Mouse (Mus musculus) liver, embryonic 15.5 days (tissue): Measurements from ENCODE around the gene Ttyh3. TPM values are rescaled to one million over a fixed set of nuclear protein-coding genes. Genes with fewer than 3 reads are reported as not detected.

ENCODE experiments used
- ATAC-seq: fragments of 200-750 bp; cut with Nextera tagmentation; 2 replicates; pipeline ENCODE4 v1.8.0; 2017; ENCODE audit warnings: moderate number of reproducible peaks, mild to moderate bottlenecking, moderate library complexity; ENCODE audit not compliant: insufficient read depth
- H3K27ac ChIP-seq: fragments of 300-500 bp; sonication (generic); replicated peaks from 2 replicates; pipeline ENCODE4 v1.5.1; 2015; ENCODE audit warnings: mild to moderate bottlenecking, inconsistent platforms
- H3K27me3 ChIP-seq: fragments of 300-500 bp; sonication (generic); 2 replicates; pipeline ENCODE4 v1.6.1; 2015; ENCODE audit warnings: mild to moderate bottlenecking, inconsistent platforms
- H3K36me3 ChIP-seq: fragments of 300-500 bp; sonication (generic); replicated peaks from 2 replicates; pipeline ENCODE4 v1.6.1; 2015; ENCODE audit warnings: moderate library complexity, mild to moderate bottlenecking, inconsistent platforms
- H3K4me1 ChIP-seq: fragments of 300-500 bp; sonication (generic); replicated peaks from 2 replicates; pipeline ENCODE4 v1.6.1; 2015; ENCODE audit warnings: inconsistent platforms
- H3K4me2 ChIP-seq: fragments of 300-500 bp; sonication (generic); 2 replicates; pipeline ENCODE4 v1.6.1; 2015; ENCODE audit warnings: moderate library complexity, mild to moderate bottlenecking, inconsistent platforms
- H3K4me3 ChIP-seq: fragments of 300-500 bp; sonication (generic); replicated peaks from 2 replicates; pipeline ENCODE4 v1.5.1; 2015; ENCODE audit warnings: mild to moderate bottlenecking, inconsistent platforms
- H3K9ac ChIP-seq: fragments of 300-500 bp; sonication (generic); 2 replicates; pipeline ENCODE4 v1.6.1; 2015; ENCODE audit warnings: moderate library complexity, mild to moderate bottlenecking, inconsistent platforms
- H3K9me3 ChIP-seq: fragments of 300-500 bp; sonication (generic); replicated peaks from 2 replicates; pipeline ENCODE4 v1.6.1; 2016; ENCODE audit warnings: inconsistent platforms
- WGBS: fragments of 180-500 bp; shearing (Covaris S2); methylation state at CpG from one replicate; pipeline ENCODE4 v1.1.7; 2015; ENCODE audit warnings: mixed read lengths; ENCODE audit not compliant: insufficient replicate concordance; 5-methylcytosine and 5-hydroxymethylcytosine counted together
- polyA plus RNA-seq: library from polyadenylated mRNA; unstranded; fragments of >200 nt; fragmentation: Nextera tagmentation; extraction: Ambion mirVana; gene quantifications from 2 replicates; pipeline ENCODE4 v1.2.1, GENCODE M21; 2015

Ttyh3 gene
- polyA plus RNA-seq, 1 experiment from 2014 or later: 6.7 TPM

DNA sequence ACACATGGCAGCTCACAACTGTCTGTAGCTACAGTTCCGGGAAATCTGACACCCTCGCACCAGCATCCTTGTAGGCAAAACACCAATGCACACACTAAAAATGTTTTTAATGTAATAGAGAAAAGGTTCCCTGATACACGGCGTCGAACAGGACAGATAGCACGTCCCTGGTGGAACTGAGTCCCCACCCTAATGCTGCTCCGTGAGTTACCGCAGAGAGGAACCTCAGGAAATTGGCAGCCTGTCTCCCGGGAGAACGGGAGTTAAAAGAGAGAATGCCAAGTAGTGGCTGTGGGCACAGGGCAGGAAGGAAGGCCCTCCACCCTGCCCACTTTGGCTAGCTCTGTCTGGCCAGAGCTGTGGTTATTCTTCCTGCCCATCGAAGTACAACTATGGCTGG is 2.4 kb upstream of the Ttyh3 start:
- ATAC-seq: no peak
- no peak overlapping the region for H3K27ac ChIP-seq
- H3K9ac ChIP-seq: no peak overlapping the region
- peaks cover 53% of the 10 kb centered on the region for H3K4me1 ChIP-seq
- 51% methylated on average over 11 of the region's 11 CpGs for WGBS
- peaks cover 7% of the 10 kb centered on the region; the same call in 1 of the 2 replicates for H3K27me3 ChIP-seq
- H3K9me3 ChIP-seq: no peaks in the 10 kb centered on the region
- H3K4me3 ChIP-seq: no peak overlapping the region
- no peaks in the 10 kb centered on the region for H3K36me3 ChIP-seq
- H3K4me2 ChIP-seq: no peak overlapping the region

DNA sequence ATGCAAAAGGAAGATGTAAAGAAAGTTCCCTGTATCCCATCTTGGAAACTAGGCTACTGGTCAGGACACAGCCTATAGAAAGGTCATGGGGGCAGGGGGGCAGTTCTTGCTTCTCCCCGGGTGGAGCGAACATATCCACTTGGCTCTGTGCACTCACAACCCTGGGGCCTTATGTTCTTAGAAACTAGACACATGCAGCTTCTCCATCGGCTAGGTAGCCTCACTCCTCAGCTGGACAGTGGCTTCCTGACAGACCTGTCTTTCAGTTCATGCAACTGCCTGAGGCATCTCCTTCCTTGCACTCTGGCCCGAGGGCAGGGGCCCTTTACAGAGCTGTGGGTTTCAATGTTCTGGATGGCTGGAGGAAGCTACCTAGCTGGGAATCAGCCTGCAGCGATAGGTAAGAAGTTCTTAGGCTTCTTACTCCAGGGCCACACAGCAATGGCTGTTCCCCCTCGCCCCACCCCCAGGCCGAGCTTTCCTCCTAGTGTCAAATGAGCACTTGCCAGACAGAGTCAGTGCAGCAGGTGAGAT is 1.1 kb upstream of the Ttyh3 start:
- H3K9ac ChIP-seq: peak overlapping the region; percentile 51; the same call in 1 of the 2 replicates
- peak overlapping the region; percentile 100 for H3K4me2 ChIP-seq
- H3K27me3 ChIP-seq: peaks cover 7% of the 10 kb centered on the region; the same call in 1 of the 2 replicates
- peak overlapping the region; percentile 90 for H3K4me3 ChIP-seq
- peaks cover 65% of the 10 kb centered on the region for H3K4me1 ChIP-seq
- 67% methylated on average over 7 of the region's 7 CpGs for WGBS
- H3K36me3 ChIP-seq: no peaks in the 10 kb centered on the region
- ATAC-seq: no peak
- no peaks in the 10 kb centered on the region for H3K9me3 ChIP-seq
- peak overlapping the region; percentile 84 for H3K27ac ChIP-seq

DNA sequence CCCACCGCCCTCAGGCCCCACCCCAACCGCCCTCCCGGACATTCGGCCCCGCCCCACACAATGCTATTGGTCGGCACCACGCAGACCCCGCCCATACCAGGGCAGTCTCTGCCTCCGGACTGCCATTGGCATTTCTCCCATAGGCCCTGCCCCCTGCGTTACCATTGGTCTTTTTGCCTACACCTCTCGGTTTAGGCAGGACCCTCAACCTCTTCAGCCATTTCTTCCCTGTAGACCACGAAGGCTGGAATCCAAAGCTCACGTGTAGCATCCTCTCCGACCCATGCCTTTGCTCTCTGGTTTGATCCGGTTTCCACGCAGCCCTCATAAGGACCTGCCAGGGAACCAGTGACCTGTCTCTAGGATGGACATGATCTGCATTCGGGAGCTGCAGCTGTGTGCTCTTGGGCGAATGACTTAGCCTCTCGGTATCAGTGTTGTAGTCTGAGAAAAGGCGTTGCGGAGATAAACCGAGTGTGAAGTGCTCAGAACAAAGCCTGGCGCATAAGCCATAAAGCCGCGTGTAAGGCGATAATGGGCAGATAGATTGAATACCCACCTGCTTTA is 353 bp upstream of the Ttyh3 start:
- H3K4me3 ChIP-seq: peak overlapping the region; percentile 90
- 2% methylated on average over 26 of the region's 26 CpGs for WGBS
- H3K9ac ChIP-seq: peak overlapping the region; percentile 51; the same call in 1 of the 2 replicates
- peaks cover 7% of the 10 kb centered on the region; the same call in 1 of the 2 replicates for H3K27me3 ChIP-seq
- peak overlapping the region; percentile 84 for H3K27ac ChIP-seq
- ATAC-seq: peak; percentile 90
- H3K4me2 ChIP-seq: peak overlapping the region; percentile 100
- peaks cover 70% of the 10 kb centered on the region for H3K4me1 ChIP-seq
- H3K9me3 ChIP-seq: no peaks in the 10 kb centered on the region
- no peaks in the 10 kb centered on the region for H3K36me3 ChIP-seq

DNA sequence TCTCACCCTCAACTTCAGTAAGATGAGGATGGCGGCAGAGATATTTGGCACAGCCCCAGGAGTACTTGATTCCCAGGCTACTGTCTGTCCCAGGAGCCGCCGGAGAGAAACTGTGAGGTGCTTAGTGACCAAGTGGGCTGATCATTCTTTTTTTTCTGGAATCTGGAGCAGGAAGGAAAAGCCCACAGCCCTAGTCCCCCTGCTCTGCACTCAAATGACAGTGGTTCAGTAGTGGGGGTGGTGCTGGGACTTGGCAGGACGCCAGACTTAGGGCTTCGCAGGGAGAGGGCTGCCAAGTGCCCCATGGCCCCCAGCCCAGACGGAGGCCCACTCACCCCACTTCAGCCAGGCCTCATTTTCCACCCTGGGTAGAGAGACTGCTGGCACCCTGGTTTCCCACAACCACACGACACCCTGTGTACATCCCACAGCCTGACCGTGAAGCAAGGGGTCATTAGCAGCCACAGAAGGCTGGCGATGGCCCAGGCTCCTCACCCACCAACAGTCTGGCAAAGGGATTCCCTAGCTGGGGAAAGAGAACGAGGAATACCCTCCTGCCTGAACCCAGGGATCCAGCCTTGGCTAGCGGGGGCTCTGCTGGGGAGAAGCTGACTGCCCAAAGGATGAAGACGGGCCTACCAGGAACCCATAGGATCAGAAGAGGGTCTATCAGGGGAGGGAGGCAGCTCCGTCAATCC is 861 bp downstream of the Ttyh3 start:
- Histone ChIP-seq H3K27ac (peak overlapping the region; percentile 83), H3K27me3 (peaks cover 7% of the 10 kb centered on the region; the same call in 1 of the 2 replicates), H3K4me2 (peak overlapping the region; percentile 100), H3K4me3 (peak overlapping the region; percentile 90), H3K9me3 (no peaks in the 10 kb centered on the region), H3K9ac (peak overlapping the region; percentile 90), H3K4me1 (peaks cover 80% of the 10 kb centered on the region), H3K36me3 (0 out of 2 replicates have a peak, but pooled peaks cover 3% of the 10 kb centered on the region)
- no peak for ATAC-seq
- WGBS: 11% methylated on average over 13 of the region's 13 CpGs

DNA sequence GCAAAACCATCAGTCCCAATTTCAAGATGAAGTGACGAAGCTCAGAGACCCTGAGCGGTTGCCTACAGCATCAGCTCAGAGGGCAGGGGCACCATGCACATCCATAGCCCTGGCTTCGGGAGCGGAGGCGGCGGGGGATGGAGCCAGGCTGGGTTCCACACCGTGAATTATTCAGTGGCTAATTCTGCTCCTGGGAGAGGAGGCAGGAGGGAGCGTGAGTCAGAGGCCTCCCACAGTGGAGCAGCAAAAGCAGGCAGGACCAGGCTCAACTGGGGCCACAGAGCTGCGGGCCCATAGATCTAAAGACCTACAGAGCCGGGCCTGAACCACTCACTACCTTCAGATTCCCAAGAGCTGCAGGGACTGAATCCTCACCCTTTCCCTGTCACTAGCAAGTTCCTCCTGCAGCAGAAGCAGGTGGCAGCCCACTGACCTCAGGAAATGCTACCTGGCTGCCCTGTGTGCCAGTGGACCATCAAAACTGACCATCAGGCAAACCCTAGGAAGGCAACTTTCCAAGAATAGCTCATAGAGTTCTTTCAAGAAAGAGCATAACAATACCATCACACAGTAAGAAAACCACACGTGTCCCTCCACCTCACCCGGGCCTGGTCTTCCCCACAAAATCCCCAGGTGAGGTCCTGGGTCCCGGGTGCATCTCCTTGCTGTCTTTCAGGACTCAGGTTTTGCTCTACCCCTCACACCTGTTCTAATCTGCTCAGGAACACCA is 1.6 kb downstream of the Ttyh3 start:
- 77% methylated on average over 13 of the region's 13 CpGs for WGBS
- peak overlapping the region; percentile 90 for H3K4me3 ChIP-seq
- H3K36me3 ChIP-seq: 0 out of 2 replicates have a peak, but pooled peaks cover 3% of the 10 kb centered on the region
- peak overlapping the region; percentile 100 for H3K4me2 ChIP-seq
- peak overlapping the region; percentile 41; the same call in 1 of the 2 replicates for H3K27ac ChIP-seq
- peaks cover 88% of the 10 kb centered on the region for H3K4me1 ChIP-seq
- peak overlapping the region; percentile 90; the same call in 1 of the 2 replicates for H3K9ac ChIP-seq
- peaks cover 7% of the 10 kb centered on the region; the same call in 1 of the 2 replicates for H3K27me3 ChIP-seq
- H3K9me3 ChIP-seq: no peaks in the 10 kb centered on the region
- ATAC-seq: no peak

DNA sequence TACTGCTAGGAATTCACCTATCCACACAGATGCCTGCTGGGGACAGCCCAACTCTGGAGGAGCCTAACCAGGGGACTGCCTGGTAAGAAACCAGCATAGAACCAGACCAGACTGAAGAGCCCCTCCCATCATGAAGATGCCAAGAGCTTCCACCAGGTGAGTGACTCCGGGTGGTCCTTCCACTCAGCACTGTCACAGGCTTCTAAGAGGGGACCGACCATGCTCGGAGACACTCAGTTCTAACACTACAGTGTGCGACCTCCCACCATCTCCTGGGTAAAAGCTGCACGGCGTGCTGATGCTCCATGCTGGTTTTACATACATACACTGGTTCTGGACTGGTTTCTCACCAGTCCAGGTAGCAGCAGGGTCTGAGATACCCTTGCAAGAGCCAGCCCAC is 2.7 kb downstream of the Ttyh3 start:
- ATAC-seq: no peak
- no peaks in the 10 kb centered on the region for H3K9me3 ChIP-seq
- no peak overlapping the region; the same call in 1 of the 2 replicates for H3K4me3 ChIP-seq
- 86% methylated on average over 6 of the region's 6 CpGs for WGBS
- peaks cover 7% of the 10 kb centered on the region; the same call in 1 of the 2 replicates for H3K27me3 ChIP-seq
- peaks cover 94% of the 10 kb centered on the region for H3K4me1 ChIP-seq
- H3K27ac ChIP-seq: peak overlapping the region; percentile 85; the same call in 1 of the 2 replicates
- peak overlapping the region; percentile 42; the same call in 1 of the 2 replicates for H3K9ac ChIP-seq
- 0 out of 2 replicates have a peak, but pooled peaks cover 3% of the 10 kb centered on the region for H3K36me3 ChIP-seq
- H3K4me2 ChIP-seq: peak overlapping the region; percentile 64

DNA sequence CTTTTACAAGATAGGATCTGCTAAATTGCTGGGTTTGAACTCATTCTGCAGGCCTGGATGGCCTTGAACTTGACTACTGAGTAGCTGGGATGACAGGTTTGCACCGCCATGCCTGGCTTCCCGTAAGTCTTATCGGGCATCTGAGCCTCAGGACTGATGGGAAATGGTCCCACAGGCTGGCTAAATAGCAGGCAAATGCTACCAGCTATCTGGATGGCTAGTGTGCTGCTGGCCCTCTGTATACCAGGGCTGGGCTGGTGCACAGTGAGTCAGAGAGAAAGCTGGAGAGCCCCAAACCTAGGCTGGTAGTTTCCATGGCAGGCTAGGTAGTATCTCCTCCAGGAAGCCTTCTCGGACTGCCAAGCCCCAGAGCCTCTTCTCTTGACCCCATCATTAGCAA is 3.4 kb downstream of the Ttyh3 start:
- Histone ChIP-seq H3K4me3 (no peak overlapping the region), H3K4me2 (peak overlapping the region; percentile 64), H3K27me3 (0 out of 2 replicates have a peak, but pooled peaks cover under 1% of the 10 kb centered on the region), H3K9ac (peak overlapping the region; percentile 42), H3K9me3 (no peaks in the 10 kb centered on the region), H3K27ac (peak overlapping the region; percentile 85), H3K36me3 (0 out of 2 replicates have a peak, but pooled peaks cover 3% of the 10 kb centered on the region), H3K4me1 (peaks cover 94% of the 10 kb centered on the region)
- WGBS: 45% methylated on average over 4 of the region's 4 CpGs
- ATAC-seq: no peak

DNA sequence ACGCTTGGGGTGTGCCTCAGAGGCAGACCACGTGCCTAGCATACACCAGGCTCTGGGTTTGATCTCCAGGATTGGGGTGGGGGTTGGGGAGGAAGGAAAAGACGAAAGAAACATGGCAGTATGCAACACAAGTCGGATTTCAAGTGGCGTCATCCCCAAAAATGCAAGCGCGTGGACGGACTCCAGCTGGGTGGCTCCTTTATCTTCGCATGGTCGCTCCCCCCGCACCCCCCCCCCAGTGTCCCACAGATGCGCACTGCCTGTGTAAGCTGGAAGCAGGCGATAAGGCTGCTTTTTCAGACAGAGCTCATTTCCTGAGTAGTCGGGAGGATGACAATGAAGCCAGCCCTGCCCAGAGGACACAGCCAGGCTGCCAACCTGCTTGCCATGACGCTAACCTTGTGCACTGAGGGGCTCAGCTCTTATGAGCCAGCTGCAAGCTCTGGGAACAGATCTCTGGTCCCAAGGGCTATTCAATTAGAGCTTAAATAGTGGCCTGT is 4.1 kb downstream of the Ttyh3 start:
- H3K36me3 ChIP-seq: 0 out of 2 replicates have a peak, but pooled peaks cover 3% of the 10 kb centered on the region
- H3K4me1 ChIP-seq: peaks cover 89% of the 10 kb centered on the region
- WGBS: 22% methylated on average over 15 of the region's 15 CpGs
- H3K27ac ChIP-seq: peak overlapping the region; percentile 85
- no peaks in the 10 kb centered on the region for H3K9me3 ChIP-seq
- peak overlapping the region; percentile 64 for H3K4me2 ChIP-seq
- no peaks in the 10 kb centered on the region for H3K27me3 ChIP-seq
- ATAC-seq: peak; percentile 60
- H3K4me3 ChIP-seq: peak overlapping the region; percentile 21
- H3K9ac ChIP-seq: peak overlapping the region; percentile 42

DNA sequence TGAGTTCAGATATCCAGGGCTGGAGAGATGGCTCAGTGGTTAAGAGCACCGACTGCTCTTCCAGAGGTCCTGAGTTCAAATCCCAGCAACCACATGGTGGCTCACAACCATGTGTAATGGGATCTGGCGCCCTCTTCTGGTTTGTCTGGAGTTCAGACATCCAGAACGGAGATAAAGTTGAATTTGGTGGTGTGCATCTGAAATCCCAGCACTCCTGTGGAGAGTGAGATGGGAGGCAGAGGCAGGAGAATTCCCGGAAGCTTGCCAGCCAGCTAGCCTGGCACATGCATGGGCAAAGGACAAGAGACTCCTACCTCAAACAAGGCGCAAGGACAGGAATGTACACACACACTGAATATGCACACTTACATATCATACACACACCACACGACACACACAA is 4.6 kb downstream of the Ttyh3 start:
- 0 out of 2 replicates have a peak, but pooled peaks cover 3% of the 10 kb centered on the region for H3K36me3 ChIP-seq
- H3K9me3 ChIP-seq: no peaks in the 10 kb centered on the region
- H3K4me1 ChIP-seq: peaks cover 84% of the 10 kb centered on the region
- no peak overlapping the region for H3K9ac ChIP-seq
- peak overlapping the region; percentile 85 for H3K27ac ChIP-seq
- ATAC-seq: no peak
- peak overlapping the region; percentile 64 for H3K4me2 ChIP-seq
- H3K4me3 ChIP-seq: peak overlapping the region; percentile 21; the same call in 1 of the 2 replicates
- WGBS: 53% methylated on average over 6 of the region's 6 CpGs
- H3K27me3 ChIP-seq: no peaks in the 10 kb centered on the region

DNA sequence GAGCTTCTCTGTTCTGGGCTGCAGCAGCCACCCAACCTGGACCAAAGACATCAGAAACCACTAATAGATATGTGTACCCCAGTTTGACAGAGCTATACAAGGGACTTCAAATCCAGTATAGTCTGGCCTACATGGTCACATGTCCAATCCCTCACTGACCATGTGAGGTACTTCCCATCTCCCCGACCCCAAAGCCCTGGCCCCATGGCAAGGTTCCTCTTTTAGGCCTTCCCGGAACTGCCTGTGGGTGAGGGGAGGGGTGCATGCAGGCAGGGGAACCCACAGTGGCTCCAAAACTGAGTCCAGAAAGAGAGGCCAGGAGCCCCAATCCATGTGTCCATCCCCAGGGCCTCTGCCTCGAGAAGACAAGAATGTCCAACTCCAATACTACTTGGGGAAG is 6.8 kb downstream of the Ttyh3 start:
- Histone ChIP-seq H3K9me3 (no peaks in the 10 kb centered on the region), H3K4me1 (peaks cover 79% of the 10 kb centered on the region), H3K9ac (no peak overlapping the region), H3K36me3 (0 out of 2 replicates have a peak, but pooled peaks cover 3% of the 10 kb centered on the region), H3K4me2 (no peak overlapping the region), H3K4me3 (no peak overlapping the region), H3K27me3 (no peaks in the 10 kb centered on the region), H3K27ac (peak overlapping the region; percentile 53; the same call in 1 of the 2 replicates)
- WGBS: 24% methylated on average over 3 of the region's 3 CpGs
- no peak for ATAC-seq
